In genomic region chr4:130978981-130979380, GRCm38 (mm10) we compare ENCODE assay signal across 27 mouse cellular contexts. TPM values are rescaled to one million over a fixed set of nuclear protein-coding genes. Genes with fewer than 3 reads are reported as not detected.
DNase-seq lines count a peak whose midpoint lies in the region; ATAC-seq lines count a peak whose summit lies in the region.
"Had no signal": no experiment of that assay in that cellular context is flagged by ENCODE, and none has a peak within 500 bp of the region (broad histone marks: within the 10 kb centered on the region; RNA-seq: fewer than 3 reads in every experiment).

No protein-coding gene starts in this region.

- H3K9me3 ChIP-seq in heart, embryonic 11.5 days (replicated peaks; ENCODE audit: control insufficient read depth, low read length) = no peaks in the 10 kb centered on the region
- H3K9me3 ChIP-seq: embryonic facial prominence, embryonic 10.5 days; forebrain, embryonic 13.5 days; limb, embryonic 13.5 days; lung, embryonic 15.5 days had no signal

- H3K27ac ChIP-seq in heart, embryonic 11.5 days (ENCODE audit: low read depth, low read length) = no peak overlapping the region
- H3K27ac ChIP-seq: embryonic facial prominence, embryonic 10.5 days; forebrain, embryonic 13.5 days; limb, embryonic 13.5 days; liver, embryonic 14.5 days; lung, embryonic 15.5 days had no signal

- intact Hi-C loops in heart, postnatal 25 days (cut with DNase I) = no loop called here

- no peaks in the 10 kb centered on the region for H3K36me3 ChIP-seq in heart, embryonic 11.5 days (ENCODE audit: control insufficient read depth, insufficient read depth, low read length)
- H3K36me3 ChIP-seq: embryonic facial prominence, embryonic 10.5 days; limb, embryonic 13.5 days; lung, embryonic 15.5 days had no signal

- no peak overlapping the region for H3K4me3 ChIP-seq in heart, embryonic 11.5 days (ENCODE audit: low read depth, low read length)
- H3K4me3 ChIP-seq: embryonic facial prominence, embryonic 10.5 days; forebrain, embryonic 13.5 days; limb, embryonic 13.5 days; lung, embryonic 15.5 days; myocyte had no signal

- no peak overlapping the region for H3K9ac ChIP-seq in heart, embryonic 11.5 days (ENCODE audit: low read depth, low read length)
- H3K9ac ChIP-seq: forebrain, embryonic 13.5 days; limb, embryonic 13.5 days; liver, embryonic 14.5 days; lung, embryonic 15.5 days had no signal

- 57% methylated on average over 3 of the region's 3 CpGs for WGBS in heart, embryonic 11.5 days (ENCODE audit: insufficient replicate concordance)

- no peaks in the 10 kb centered on the region for H3K27me3 ChIP-seq in heart, embryonic 11.5 days (ENCODE audit: control insufficient read depth, insufficient read depth, low read length)
- H3K27me3 ChIP-seq: limb, embryonic 13.5 days; lung, embryonic 15.5 days had no signal

- DNase-seq in heart, adult 18-20 months = peak; percentile 38 to 57
- peak; percentile 13 for DNase-seq in Muller cell, postnatal 12 days (ENCODE audit: inconsistent ontology term)
- DNase-seq in gastrocnemius, postnatal 25 days = peak; percentile 58
- DNase-seq in heart, postnatal 25 days (ENCODE audit: low spot score) = peak; percentile 35
- DNase-seq in kidney, adult 11 months = no peak
- no peak for DNase-seq in layer of hippocampus, postnatal 10 days (ENCODE audit: low spot score in 2 of 2)
- DNase-seq: cerebellum, adult 8-10 months; kidney, adult 9 months; kidney, postnatal 4 days; layer of hippocampus, adult 9-11 months; midbrain, embryonic 14.5 days; spleen, adult 18-20 months; thymus, postnatal 36 days had no signal

- no peak for ATAC-seq in heart, embryonic 11.5 days (replicated peaks; ENCODE audit: insufficient number of reproducible peaks, low FRiP score, low TSS enrichment)
- ATAC-seq in inflammation-experienced regulatory T-cells, adult 6 months = no peak
- ATAC-seq: forebrain, embryonic 13.5 days had no signal

- no peak overlapping the region for H3K4me2 ChIP-seq in heart, embryonic 11.5 days
- H3K4me2 ChIP-seq: forebrain, embryonic 13.5 days; limb, embryonic 13.5 days; lung, embryonic 15.5 days had no signal

- H3K4me1 ChIP-seq in heart, embryonic 11.5 days (ENCODE audit: control insufficient read depth, insufficient read depth, low read length) = no peaks in the 10 kb centered on the region
- H3K4me1 ChIP-seq: embryonic facial prominence, embryonic 10.5 days; limb, embryonic 13.5 days; lung, embryonic 15.5 days had no signal

RNA-seq across cellular contexts. Expression of gene Matn1, which starts 34.8 kb away (rescaled TPM):
- total RNA-seq in heart, adult 18-20 months (2021) = not detected
- polyA plus RNA-seq in heart, embryonic 11.5 days (2014; fragmentation: Nextera tagmentation; extraction: Ambion mirVana) = 0.39 TPM in 1 of 2 replicates, not detected in the other
- total RNA-seq in gastrocnemius, postnatal 25 days (2021) = not detected
- total RNA-seq in heart, postnatal 25 days (2021) = not detected
- total RNA-seq in layer of hippocampus, postnatal 10 days (2021) = under 1 TPM; 0.64 to 0.91 TPM
- polyA plus RNA-seq in inflammation-experienced regulatory T-cells, adult 6 months (2017; shearing (Covaris generic)) = not detected
- total RNA-seq: adrenal gland, postnatal 36 days; common myeloid progenitor, adult 5-6 weeks; granulocyte monocyte progenitor cell, adult 5-6 weeks; MEL had no signal
- polyA plus RNA-seq: embryonic facial prominence, embryonic 10.5 days; forebrain, embryonic 13.5 days; hindbrain, embryonic 11.5 days; midbrain, embryonic 14.5 days; myocyte; neural tube, embryonic 14.5 days had no signal

Comparison
In these comparisons a context has a peak if more than half of its experiments do, and no peak if none do; other contexts are left out.
1. DNase-seq: peak in heart, adult 18-20 months (2 of 2), Muller cell, postnatal 12 days (single experiment), gastrocnemius, postnatal 25 days (single experiment) and heart, postnatal 25 days (single experiment); none in kidney, adult 11 months (single experiment) and layer of hippocampus, postnatal 10 days (0 of 2).